Mouse (Mus musculus): ENCODE data around the gene Olfr1413.

Gene Olfr1413

DNA sequence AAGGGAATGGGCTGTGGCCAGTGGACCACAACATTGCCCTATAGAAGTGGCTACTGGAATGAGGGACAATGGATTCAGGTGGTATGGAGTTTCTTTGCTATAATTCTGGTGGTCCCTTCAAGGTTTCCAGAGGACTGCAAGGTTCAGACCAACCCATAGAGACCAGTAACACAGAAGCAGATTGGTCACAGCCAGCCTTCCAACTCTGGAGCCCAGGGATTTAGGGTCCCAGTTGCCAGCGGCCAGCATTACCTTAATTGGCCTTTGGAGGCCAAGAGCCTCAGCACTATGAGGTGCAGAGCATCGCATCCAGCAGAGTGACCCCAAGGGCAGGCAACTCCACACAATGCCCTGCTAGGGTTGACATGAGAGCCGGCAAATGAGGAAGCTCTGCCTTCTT is at the start of gene Olfr1413:
Gene Olfr1413 (plus strand): TSS at position 301 of the 400 bp plus-strand sequence.
- no peak for DNase-seq (ENCODE audit: low read depth)

DNA sequence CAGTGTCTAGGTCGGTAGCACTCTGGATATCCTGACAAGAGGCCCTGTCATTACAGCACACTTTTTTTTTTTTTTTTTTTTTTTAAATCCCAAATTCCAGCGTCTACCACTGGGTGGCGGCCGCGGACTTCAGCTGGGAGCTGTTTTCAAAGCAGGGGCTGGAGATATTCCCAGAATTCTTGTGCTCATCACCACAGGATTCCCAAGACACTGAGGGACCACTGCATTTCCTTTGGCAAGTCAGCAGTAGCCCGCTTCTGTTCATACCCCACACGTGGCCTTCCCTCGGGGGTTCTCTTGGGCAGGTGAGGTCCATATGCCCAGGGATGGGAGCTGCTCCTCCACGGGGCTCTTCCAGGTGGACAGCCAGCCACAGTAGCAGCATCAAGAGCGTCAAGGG is 49.7 kb upstream of the Olfr1413 start:
- peak; percentile 28 for DNase-seq (ENCODE audit: low read depth)

DNA sequence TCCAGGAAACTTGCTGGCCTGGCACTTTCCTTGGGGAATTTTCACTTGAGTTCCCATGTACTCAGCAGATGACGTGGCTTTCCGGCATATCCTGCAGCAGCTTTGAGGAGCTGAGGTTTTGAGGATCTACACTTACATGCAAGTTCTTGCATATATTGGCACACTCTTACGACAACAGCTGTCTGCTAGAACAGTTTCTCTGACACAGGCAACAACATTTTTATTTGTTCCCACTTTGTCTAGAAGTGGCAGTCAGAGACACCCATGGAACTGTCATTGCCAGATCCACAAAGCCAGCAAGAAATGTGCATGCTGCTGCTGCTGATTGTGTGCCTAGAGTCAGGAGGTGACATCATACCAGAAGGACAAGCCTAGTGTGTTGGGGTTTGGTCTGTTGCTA is 47.4 kb upstream of the Olfr1413 start:
- no peak for DNase-seq (ENCODE audit: low read depth)

DNA sequence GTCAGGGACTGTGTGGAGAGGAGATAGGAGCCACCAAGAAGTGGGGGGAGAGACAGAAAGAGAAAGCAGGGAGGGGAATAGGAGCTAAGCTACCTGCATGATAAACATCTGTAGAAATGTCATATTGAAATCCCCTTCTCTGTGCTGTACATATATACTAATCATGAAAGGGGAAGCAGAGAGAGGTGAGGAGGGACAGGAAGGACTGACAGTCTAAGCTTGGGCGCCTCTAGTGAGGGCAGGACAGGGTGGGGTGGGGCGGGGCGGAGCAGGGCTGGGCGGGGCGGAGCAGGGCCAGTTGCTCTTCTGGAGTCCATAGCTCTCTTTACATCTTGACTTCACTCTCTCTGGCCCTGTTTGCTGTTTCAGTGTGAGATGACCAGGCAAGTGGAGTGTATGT is 34.1 kb upstream of the Olfr1413 start:
- peak; percentile 26 for DNase-seq (ENCODE audit: low read depth)

DNA sequence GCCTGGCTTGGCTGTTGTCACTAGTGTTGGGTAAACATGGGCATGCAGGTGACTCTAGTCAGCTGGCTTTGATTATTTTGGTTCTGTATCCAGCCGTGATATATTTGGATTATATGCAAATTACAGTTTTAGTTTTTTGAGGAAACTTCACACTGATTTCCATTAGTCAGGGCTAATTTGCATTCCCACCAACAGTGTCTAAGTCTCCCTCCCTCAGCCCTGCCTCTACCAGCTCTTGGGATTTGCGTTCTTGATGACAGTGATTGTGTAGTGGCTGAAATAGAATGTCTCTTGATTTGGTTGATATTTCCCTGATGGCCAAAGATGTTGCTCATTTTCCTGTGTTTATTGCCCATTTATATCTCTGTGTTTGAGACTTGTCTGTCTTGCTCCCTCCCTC is 32.1 kb upstream of the Olfr1413 start:
- no peak for DNase-seq (ENCODE audit: low read depth)

DNA sequence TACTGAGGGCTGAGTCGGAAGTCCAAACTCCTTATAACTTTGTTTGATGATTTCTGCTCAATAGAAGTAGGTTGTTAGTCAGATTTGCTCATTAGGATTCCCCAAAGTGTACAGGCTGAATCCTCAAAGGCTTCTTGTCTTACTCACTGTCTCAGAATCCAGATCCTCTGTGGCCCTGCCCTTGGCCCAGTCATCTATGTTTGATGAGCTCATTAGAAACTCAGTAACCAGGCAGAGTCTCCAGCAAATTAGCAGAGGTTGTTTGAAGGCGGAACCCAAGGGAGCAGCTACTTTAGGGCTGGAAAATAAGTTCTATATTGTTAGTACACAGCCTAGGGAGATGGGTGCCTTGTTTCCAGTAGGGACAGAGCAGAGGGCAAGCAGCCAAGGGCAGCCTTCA is 25.2 kb upstream of the Olfr1413 start:
- DNase-seq (ENCODE audit: low read depth), result no peak

DNA sequence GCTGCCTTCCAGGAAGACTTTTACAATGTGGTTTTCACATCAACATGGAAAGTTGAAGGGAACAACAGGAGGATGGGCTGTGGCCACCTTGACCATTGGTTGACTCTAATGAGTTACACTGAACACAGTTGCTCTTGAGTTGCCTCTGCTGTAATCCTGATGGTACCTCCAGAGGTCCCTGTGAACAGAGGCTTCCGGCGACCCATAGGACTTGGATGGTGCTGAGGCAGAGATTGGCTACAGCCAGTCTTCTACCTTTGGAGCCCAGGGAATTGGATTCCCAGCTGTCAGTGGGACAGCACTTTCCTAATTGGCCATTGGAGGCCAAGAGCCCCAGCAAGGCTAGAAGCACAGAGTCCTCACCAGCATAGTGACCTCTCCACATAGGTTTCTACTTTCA is 14.4 kb downstream of the Olfr1413 start, which contains the start of gene Olfr1412:
Gene Olfr1412 (plus strand): TSS at position 301 of the 400 bp plus-strand sequence.
- DNase-seq (ENCODE audit: low read depth), result no peak

DNA sequence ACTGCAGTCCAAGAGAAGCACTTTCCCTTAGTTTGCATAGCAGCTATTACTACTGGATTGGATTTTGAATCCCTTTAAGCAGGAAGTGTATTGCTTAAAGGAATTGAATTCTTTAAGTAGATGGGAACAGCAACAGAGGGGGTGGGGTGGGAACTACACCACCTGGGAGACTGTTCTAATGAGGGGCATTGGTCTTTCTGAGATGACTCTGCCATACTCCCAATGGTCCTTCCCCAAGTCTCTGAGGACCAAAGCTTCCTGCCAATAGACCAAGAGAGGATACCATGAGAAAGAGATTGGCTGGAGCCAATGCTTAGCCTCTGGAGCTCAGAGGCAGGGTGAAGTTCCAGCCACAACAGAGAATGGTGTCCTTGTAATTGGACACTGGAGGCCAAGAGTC is 23.0 kb downstream of the Olfr1413 start, which contains the start of gene Olfr1411:
Gene Olfr1411 (plus strand): TSS at position 301 of the 400 bp plus-strand sequence.
- no peak for DNase-seq (ENCODE audit: low read depth)

DNA sequence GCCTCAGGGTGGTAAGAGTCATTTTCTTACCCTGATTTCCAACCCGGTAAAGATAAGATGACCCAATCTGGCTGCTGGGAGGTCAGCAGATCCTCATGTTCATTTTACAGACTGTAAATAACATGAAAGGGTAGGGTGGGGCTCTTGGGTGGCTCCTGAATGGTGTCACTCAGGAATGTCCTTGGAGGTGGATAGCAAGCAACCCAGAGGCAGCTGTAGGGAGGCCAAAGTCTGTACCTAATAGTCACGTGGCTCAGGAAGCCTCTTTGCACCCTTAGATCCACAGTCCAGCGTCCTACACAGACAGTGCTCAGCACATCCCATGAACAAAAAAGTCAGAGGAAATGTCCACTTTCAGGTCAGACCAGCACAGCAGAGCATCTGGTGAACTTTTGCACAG is 24.9 kb downstream of the Olfr1413 start:
- no peak for DNase-seq (ENCODE audit: low read depth)

DNA sequence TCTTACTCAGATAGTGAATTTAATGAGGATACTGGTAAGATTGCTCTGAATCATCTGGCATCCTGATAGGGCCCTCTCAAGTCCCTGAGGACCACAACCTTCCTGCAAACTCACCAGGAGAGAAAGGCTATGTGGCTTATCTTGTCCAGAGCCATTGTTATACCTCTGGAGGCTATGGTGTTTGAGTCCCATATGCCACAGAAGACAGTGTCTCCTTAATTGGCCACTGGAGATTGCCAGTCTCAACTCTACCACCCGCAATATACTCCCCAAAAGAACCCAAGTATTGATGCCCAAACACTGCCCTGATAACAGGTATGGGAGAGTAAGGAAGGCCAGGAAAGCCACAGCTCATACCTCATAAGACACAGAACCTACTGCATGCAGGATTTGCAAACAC is 34.4 kb downstream of the Olfr1413 start, which contains the start of gene Olfr1410:
Gene Olfr1410 (plus strand): TSS at position 301 of the 400 bp plus-strand sequence.
- DNase-seq (ENCODE audit: low read depth), result no peak

DNA sequence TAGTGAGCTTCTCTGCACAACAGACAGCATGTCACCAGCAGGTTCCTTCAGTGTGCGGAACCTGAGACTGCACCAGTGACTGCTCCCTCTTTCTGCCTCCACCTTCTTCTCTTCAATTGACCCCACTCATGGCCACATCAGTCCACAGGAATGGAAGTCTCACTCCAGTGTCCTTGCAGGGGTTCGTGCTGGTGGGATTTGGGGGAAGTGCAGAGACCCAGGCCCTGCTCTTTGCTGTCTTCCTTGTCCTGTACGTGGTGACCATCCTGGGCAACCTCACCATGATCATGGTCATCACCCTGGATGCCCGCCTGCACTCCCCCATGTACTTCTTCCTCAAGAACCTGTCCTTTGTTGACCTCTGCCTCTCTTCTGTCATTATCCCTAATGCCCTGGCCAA is 36.6 kb downstream of the Olfr1413 start:
- no peak for DNase-seq (ENCODE audit: low read depth)

DNA sequence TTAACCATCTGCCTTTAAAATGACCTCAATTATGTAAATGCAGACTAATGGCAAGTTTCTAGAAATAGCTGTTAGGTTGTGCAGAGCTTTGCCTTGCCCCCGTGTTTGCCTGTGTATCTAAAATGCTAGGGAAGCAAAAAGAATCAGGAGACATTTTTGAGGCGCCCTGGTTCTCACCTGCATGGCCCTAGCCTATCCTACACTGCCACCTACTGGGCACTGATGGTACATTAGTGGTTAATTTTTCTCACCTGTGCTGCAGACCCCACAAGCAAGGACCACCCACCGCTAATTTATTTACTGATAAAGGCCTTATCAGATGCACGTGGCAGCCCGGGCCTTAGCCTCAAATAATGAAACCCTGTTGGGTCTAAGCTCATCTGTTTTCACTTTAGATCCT is 39.9 kb downstream of the Olfr1413 start:
- peak; percentile 51 for DNase-seq (ENCODE audit: low read depth)

DNA sequence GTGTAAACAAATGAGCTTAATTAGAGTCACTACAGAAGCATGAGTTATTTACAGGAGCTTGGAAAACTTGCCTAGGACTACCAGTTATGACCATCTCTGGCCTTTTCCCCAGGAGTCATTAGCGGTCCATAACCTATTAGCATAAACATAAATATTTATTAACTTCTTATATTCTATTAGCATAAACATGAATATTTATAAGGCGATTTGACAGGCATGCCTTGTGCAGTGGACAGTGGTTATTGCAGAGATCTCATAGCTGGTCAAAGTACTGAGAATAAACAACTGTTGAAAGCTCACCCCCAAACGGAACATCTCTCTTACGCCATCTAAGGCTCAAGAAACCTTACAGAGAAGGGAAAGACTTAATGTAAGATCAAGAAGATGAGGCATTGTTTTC is 42.1 kb downstream of the Olfr1413 start:
- DNase-seq (ENCODE audit: low read depth), result no peak

DNA sequence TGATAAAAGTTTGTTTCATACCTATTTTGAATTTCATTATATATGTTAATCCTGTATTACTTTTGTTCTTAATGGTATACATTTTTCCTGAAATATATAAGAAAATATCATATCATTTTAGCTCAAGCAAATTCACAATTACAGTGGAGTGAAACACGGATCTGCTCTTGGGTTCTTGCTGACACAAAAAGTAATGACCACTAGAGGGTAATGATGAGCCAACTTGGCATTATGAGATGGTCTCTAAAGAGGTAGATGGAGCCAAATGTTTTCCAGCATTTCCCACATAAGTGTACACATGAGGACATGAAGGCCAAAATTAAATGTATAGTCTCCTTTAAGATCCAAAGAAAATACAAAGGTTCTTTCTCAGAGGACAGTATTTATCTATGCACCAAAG is 43.4 kb downstream of the Olfr1413 start:
- peak; percentile 56 for DNase-seq (ENCODE audit: low read depth)

DNA sequence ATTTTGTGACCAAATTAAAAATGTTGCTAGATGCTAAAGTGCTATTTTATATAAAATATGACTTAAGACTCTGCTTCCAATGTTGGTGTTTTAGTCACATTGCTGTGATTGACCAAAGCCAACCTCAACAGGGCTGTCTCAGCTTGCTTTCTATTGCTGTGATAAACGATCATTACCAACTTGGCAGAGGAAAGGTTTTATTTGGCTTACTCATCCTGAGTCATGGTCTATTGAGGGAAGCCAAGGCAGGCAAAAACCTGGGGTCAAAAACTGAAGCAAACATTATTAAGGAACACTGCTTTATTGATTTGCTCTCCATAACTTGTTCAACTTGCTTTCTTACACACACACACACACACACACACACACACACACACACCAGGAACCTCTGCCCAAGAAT is 44.9 kb downstream of the Olfr1413 start:
- DNase-seq (ENCODE audit: low read depth), result peak; percentile 16

DNA sequence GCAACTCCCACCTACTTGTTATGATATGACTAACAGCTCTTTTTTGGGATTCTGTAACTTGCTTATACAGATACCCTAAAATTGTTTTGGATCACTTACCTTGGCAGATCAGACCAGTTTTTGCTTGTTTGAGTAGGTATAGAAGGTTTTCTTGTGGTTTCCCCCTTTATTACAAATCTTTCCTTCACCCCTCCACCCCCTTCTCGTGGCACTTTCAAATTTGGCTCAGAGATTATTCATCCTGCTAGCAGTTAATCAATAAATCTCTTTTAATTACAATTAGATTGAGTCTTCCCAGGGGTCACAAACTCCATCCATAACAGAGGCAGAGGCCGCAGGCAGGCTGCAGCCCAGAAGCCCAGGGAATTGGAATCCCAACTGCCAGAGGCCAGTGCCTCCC is 46.4 kb downstream of the Olfr1413 start, which contains the start of gene Olfr12:
Gene Olfr12 (plus strand): TSS at position 301 of the 400 bp plus-strand sequence.
- no peak for DNase-seq (ENCODE audit: low read depth)

DNA sequence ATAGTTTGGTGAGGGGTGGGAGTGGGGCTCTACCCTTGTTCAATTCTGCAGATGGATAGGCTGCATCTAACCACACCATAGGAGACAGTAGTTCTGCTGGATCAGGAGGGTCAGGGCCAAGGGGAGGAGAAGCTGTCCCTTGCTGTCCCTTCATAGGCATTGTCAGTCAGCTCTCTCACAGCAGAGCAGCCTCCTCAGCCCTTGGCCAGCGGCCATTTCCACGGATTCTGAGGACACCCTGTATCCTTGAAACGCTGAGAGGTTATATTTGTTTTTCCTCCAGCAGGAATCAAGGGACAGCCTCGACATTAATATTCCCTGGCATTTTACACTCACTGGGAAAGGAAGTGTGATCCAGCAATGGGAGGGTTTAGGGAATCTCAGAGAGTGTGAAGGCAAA is 47.2 kb downstream of the Olfr1413 start:
- DNase-seq (ENCODE audit: low read depth), result no peak

Data from 416B (cell line).